Mouse (Mus musculus) layer of hippocampus, postnatal 25 days (tissue): ENCODE results near the gene Prrt1. TPM values are rescaled to one million over a fixed set of nuclear protein-coding genes. Genes with fewer than 3 reads are reported as not detected.

ENCODE experiments used
- DNase-seq, 2 experiments: peaks; one replicate each; pipeline ENCODE4 v3.0.0; 2022; ENCODE audit warnings: mixed read lengths in 2 of 2, low spot score in 1 of 2; ENCODE audit errors: extremely low spot score in 1 of 2
- total RNA-seq, 2 experiments: library from RNA; stranded (reverse); gene quantifications; 2 replicates each; pipeline ENCODE4 v1.2.3; 2021

Gene Prrt1
- total RNA-seq, 2 experiments from 2014 or later, result 259 to 330 TPM

GRCm38 (mm10) chr17:34627093-34627942 lies 2.0 kb upstream of the Prrt1 start:
- peak; percentile 65 to 70 for DNase-seq

GRCm38 (mm10) chr17:34627943-34628643 lies 1.2 kb upstream of the Prrt1 start, which contains the start of gene Ppt2:
Ppt2 (minus strand) TSS chr17:34628510.
- DNase-seq, result no peak

- no peak for DNase-seq
These were observed 727 bp upstream of the Prrt1 start for GRCm38 (mm10) chr17:34628644-34628967.

GRCm38 (mm10) chr17:34629796-34630603 lies 667 bp downstream of the Prrt1 start:
- DNase-seq, result no peak

- no peak for DNase-seq
These were observed 1.5 kb downstream of the Prrt1 start for GRCm38 (mm10) chr17:34630761-34631301.

- DNase-seq, result no peak
These were observed 2.3 kb downstream of the Prrt1 start for GRCm38 (mm10) chr17:34631647-34632046.

- DNase-seq, result peak; percentile 74 to 80
These were observed 2.9 kb downstream of the Prrt1 start for GRCm38 (mm10) chr17:34632261-34632691.

- no peak for DNase-seq
These were observed 6.3 kb downstream of the Prrt1 start for GRCm38 (mm10) chr17:34635671-34636070.

- no peak for DNase-seq
These were observed 8.1 kb downstream of the Prrt1 start for GRCm38 (mm10) chr17:34637459-34637858.

GRCm38 (mm10) chr17:34639461-34640255 lies 10.3 kb downstream of the Prrt1 start:
- DNase-seq, result no peak

- DNase-seq, result no peak
These were observed 11.7 kb downstream of the Prrt1 start for GRCm38 (mm10) chr17:34640778-34641601.

GRCm38 (mm10) chr17:34641945-34642344 lies 12.6 kb downstream of the Prrt1 start:
- no peak for DNase-seq

- DNase-seq, result no peak
These were observed 14.0 kb downstream of the Prrt1 start for GRCm38 (mm10) chr17:34643379-34643778.

GRCm38 (mm10) chr17:34643944-34644343 lies 14.6 kb downstream of the Prrt1 start:
- no peak for DNase-seq

- peak; percentile 83 to 88 for DNase-seq
These were observed 15.3 kb downstream of the Prrt1 start, which contains the start of gene Fkbpl for GRCm38 (mm10) chr17:34644608-34645007. Fkbpl (plus strand) TSS chr17:34644764.

GRCm38 (mm10) chr17:34645256-34645829 lies 16.0 kb downstream of the Prrt1 start:
- DNase-seq, result no peak

GRCm38 (mm10) chr17:34645831-34646511 lies 16.6 kb downstream of the Prrt1 start:
- no peak for DNase-seq
